Mouse (Mus musculus) hindbrain, postnatal 0 days (tissue): ENCODE measurements around the gene Rdh19. TPM values are rescaled to one million over a fixed set of nuclear protein-coding genes. Genes with fewer than 3 reads are reported as not detected.
A peak's percentile ranks its signal among the peaks of the same experiment; 100 is the strongest.

Experiments used
- ATAC-seq: fragments of 200-750 bp; cut with Nextera tagmentation; 2 replicates; pipeline ENCODE4 v1.8.0; 2017; ENCODE audit warnings: mild to moderate bottlenecking, moderate TSS enrichment, moderate library complexity
- DNase-seq: peaks from one replicate; pipeline ENCODE4 v3.0.0-alpha.2; 2015; ENCODE audit warnings: low spot score
- H3K27ac ChIP-seq: fragments of 300-500 bp; sonication (generic); 2 replicates; pipeline ENCODE4 v1.5.1; 2014; ENCODE audit warnings: mild to moderate bottlenecking
- H3K27me3 ChIP-seq: fragments of 300-500 bp; sonication (generic); 2 replicates; pipeline ENCODE4 v1.6.1; 2014; ENCODE audit warnings: low read length, mixed read lengths; ENCODE audit not compliant: insufficient read depth
- H3K36me3 ChIP-seq: fragments of 300-500 bp; sonication (generic); 2 replicates; pipeline ENCODE4 v1.6.1; 2014; ENCODE audit warnings: low read length, mixed read lengths; ENCODE audit not compliant: insufficient read depth
- H3K4me1 ChIP-seq: fragments of 300-500 bp; sonication (generic); 2 replicates; pipeline ENCODE4 v1.6.1; 2014; ENCODE audit warnings: antibody characterized with exemption, low read length, mixed read lengths; ENCODE audit not compliant: insufficient read depth
- H3K4me2 ChIP-seq: fragments of 300-500 bp; sonication (generic); 2 replicates; pipeline ENCODE4 v1.6.1; 2014; ENCODE audit warnings: low read depth, mild to moderate bottlenecking, low read length, moderate library complexity, mixed read lengths
- H3K4me3 ChIP-seq: fragments of 300-500 bp; sonication (generic); 2 replicates; pipeline ENCODE4 v1.5.1; 2014; ENCODE audit warnings: low read length
- H3K9ac ChIP-seq: fragments of 300-500 bp; sonication (generic); replicated peaks from 2 replicates; pipeline ENCODE4 v1.6.1; 2014; ENCODE audit warnings: mild to moderate bottlenecking, low read length, moderate library complexity, mixed read lengths
- H3K9me3 ChIP-seq: fragments of 300-500 bp; sonication (generic); 2 replicates; pipeline ENCODE4 v1.6.1; 2016; ENCODE audit warnings: low read length, mixed read lengths
- CTCF ChIP-seq: IDR thresholded peaks from 2 replicates; pipeline ENCODE4 v1.5.1; 2016; ENCODE audit warnings: antibody characterized with exemption, control low read depth, low read depth
- WGBS: fragments of 180-500 bp; shearing (Covaris S2); extraction: QIAGEN DNeasy Blood & Tissue Kit; methylation state at CpG from one replicate; pipeline ENCODE4 v1.1.7; 2014; 5-methylcytosine and 5-hydroxymethylcytosine counted together
- polyA plus RNA-seq: library from polyadenylated mRNA; unstranded; fragments of >200 nt; fragmentation: Nextera tagmentation; extraction: Ambion mirVana; gene quantifications from 2 replicates; pipeline ENCODE4 v1.2.1, GENCODE M21; 2015
- total RNA-seq: library from RNA; depleted of rRNA; stranded (reverse); fragments of >200 nt; gene quantifications from 2 replicates; pipeline ENCODE4 v1.2.3, GENCODE M21; 2014

Rdh19 gene
- total and polyA plus RNA-seq, 2 experiments from 2014 or later: not detected

- DNase-seq (no peak), ATAC-seq (no peak)
- Histone ChIP-seq H3K27me3 (no peaks in the 10 kb centered on the region), H3K4me3 (no peak overlapping the region), H3K9me3 (no peaks in the 10 kb centered on the region), H3K4me2 (no peak overlapping the region), H3K9ac (no peak overlapping the region), H3K4me1 (no peaks in the 10 kb centered on the region), H3K27ac (no peak overlapping the region), H3K36me3 (no peaks in the 10 kb centered on the region)
- 75% methylated on average over 5 of the region's 5 CpGs for WGBS
- TF ChIP-seq CTCF: no peak
Measured at GRCm38 (mm10) chr10:127896705-127897104, 47.0 kb downstream of the Rdh19 start.

- H3K27me3 ChIP-seq: no peaks in the 10 kb centered on the region
- H3K9me3 ChIP-seq: no peaks in the 10 kb centered on the region
- H3K4me2 ChIP-seq: no peak overlapping the region
- H3K4me3 ChIP-seq: no peak overlapping the region
- no peak for DNase-seq
- no peak overlapping the region for H3K9ac ChIP-seq
- H3K4me1 ChIP-seq: no peaks in the 10 kb centered on the region
- H3K27ac ChIP-seq: no peak overlapping the region
- no peaks in the 10 kb centered on the region for H3K36me3 ChIP-seq
- no peak for ATAC-seq
- TF ChIP-seq CTCF: no peak
- 82% methylated on average over 3 of the region's 3 CpGs for WGBS
Measured at GRCm38 (mm10) chr10:127897506-127897905, 47.8 kb downstream of the Rdh19 start.

- H3K4me1 ChIP-seq: no peaks in the 10 kb centered on the region
- no peaks in the 10 kb centered on the region for H3K27me3 ChIP-seq
- no peaks in the 10 kb centered on the region for H3K36me3 ChIP-seq
- H3K9ac ChIP-seq: no peak within 1 kb of the TSS
- H3K4me2 ChIP-seq: no peak within 1 kb of the TSS
- H3K4me3 ChIP-seq: no peak within 1 kb of the TSS
- H3K9me3 ChIP-seq: no peaks in the 10 kb centered on the region
- no peak for DNase-seq
- no peak within 1 kb of the TSS for H3K27ac ChIP-seq
- 91% methylated on average over 2 of the region's 2 CpGs for WGBS
- ATAC-seq: no peak
- no peak for TF ChIP-seq CTCF
Measured at GRCm38 (mm10) chr10:127898218-127898617, 48.5 kb downstream of the Rdh19 start, which contains the start of gene Sdr9c7. Gene Sdr9c7 (plus strand): TSS chr10:127898518.

- H3K36me3 ChIP-seq: no peaks in the 10 kb centered on the region
- ATAC-seq (no peak), DNase-seq (no peak)
- H3K9me3 ChIP-seq: no peaks in the 10 kb centered on the region
- no peak overlapping the region for H3K4me2 ChIP-seq
- WGBS: 58% methylated on average over 5 of the region's 5 CpGs
- no peaks in the 10 kb centered on the region for H3K27me3 ChIP-seq
- no peaks in the 10 kb centered on the region for H3K4me1 ChIP-seq
- H3K27ac ChIP-seq: no peak overlapping the region
- no peak overlapping the region for H3K9ac ChIP-seq
- H3K4me3 ChIP-seq: no peak overlapping the region
- no peak for TF ChIP-seq CTCF
Measured at GRCm38 (mm10) chr10:127899783-127900182, 50.1 kb downstream of the Rdh19 start.

- DNase-seq (no peak), ATAC-seq (no peak)
- WGBS: 86% methylated on average over 4 of the region's 4 CpGs
- no peaks in the 10 kb centered on the region for H3K4me1 ChIP-seq
- H3K36me3 ChIP-seq: no peaks in the 10 kb centered on the region
- no peak overlapping the region for H3K27ac ChIP-seq
- H3K4me3 ChIP-seq: no peak overlapping the region
- no peaks in the 10 kb centered on the region for H3K9me3 ChIP-seq
- no peak overlapping the region for H3K4me2 ChIP-seq
- no peak for TF ChIP-seq CTCF
- H3K9ac ChIP-seq: no peak overlapping the region
- H3K27me3 ChIP-seq: no peaks in the 10 kb centered on the region
Measured at GRCm38 (mm10) chr10:127901751-127902150, 52.0 kb downstream of the Rdh19 start.

GRCm38 (mm10) chr10:127903116-127903515 lies 53.4 kb downstream of the Rdh19 start:
- Histone ChIP-seq H3K27ac (no peak overlapping the region), H3K4me3 (no peak overlapping the region), H3K4me1 (no peaks in the 10 kb centered on the region), H3K4me2 (no peak overlapping the region), H3K27me3 (no peaks in the 10 kb centered on the region), H3K9ac (no peak overlapping the region), H3K9me3 (no peaks in the 10 kb centered on the region), H3K36me3 (no peaks in the 10 kb centered on the region)
- no peak for DNase-seq
- TF ChIP-seq CTCF: no peak
- no peak for ATAC-seq
- 76% methylated on average over 1 of the region's 1 CpGs for WGBS

GRCm38 (mm10) chr10:127904718-127905446 lies 55.2 kb downstream of the Rdh19 start:
- Histone ChIP-seq H3K4me3 (no peak overlapping the region), H3K9ac (no peak overlapping the region), H3K27me3 (no peaks in the 10 kb centered on the region), H3K4me2 (no peak overlapping the region), H3K27ac (no peak overlapping the region), H3K9me3 (no peaks in the 10 kb centered on the region), H3K4me1 (no peaks in the 10 kb centered on the region), H3K36me3 (no peaks in the 10 kb centered on the region)
- TF ChIP-seq CTCF: no peak
- 56% methylated on average over 7 of the region's 7 CpGs for WGBS
- ATAC-seq (peak; percentile 67; the same call in 1 of the 2 replicates), DNase-seq (peak; percentile 55)
